23 mouse cellular contexts compared by ENCODE assay signal in genomic region chr3:60461828-60462521, GRCm38 (mm10). TPM values are rescaled to one million over a fixed set of nuclear protein-coding genes. Genes with fewer than 3 reads are reported as not detected.
DNase-seq lines count a peak whose midpoint lies in the region; ATAC-seq and TF ChIP-seq lines count a peak whose summit lies in the region.
"Had no signal": no experiment of that assay in that cellular context is flagged by ENCODE, and none has a peak within 500 bp of the region (broad histone marks: within the 10 kb centered on the region; RNA-seq: fewer than 3 reads in every experiment).

No protein-coding gene starts in this region.

- 0 out of 2 replicates have a peak, but pooled peaks have one; percentile 51 for ATAC-seq in hindbrain, embryonic 15.5 days (ENCODE audit: low FRiP score, low read depth)
- no peak for ATAC-seq in hindbrain, postnatal 0 days
- peak; percentile 86 for ATAC-seq in megakaryocyte progenitor cell, adult 5-6 weeks (replicated peaks; ENCODE audit: poor library complexity)
- ATAC-seq: activated CD4-positive, CD25-positive, alpha-beta regulatory T cell, adult 4 months; forebrain, embryonic 13.5 days; liver, embryonic 12.5 days; Patski had no signal

- no peak overlapping the region for H3K9ac ChIP-seq in hindbrain, embryonic 15.5 days
- H3K9ac ChIP-seq in hindbrain, postnatal 0 days (replicated peaks; ENCODE audit: low read length), result no peak overlapping the region
- H3K9ac ChIP-seq: forebrain, embryonic 13.5 days; heart, embryonic 13.5 days; liver, embryonic 12.5 days had no signal

- no peaks in the 10 kb centered on the region for H3K36me3 ChIP-seq in hindbrain, embryonic 15.5 days
- H3K36me3 ChIP-seq in hindbrain, postnatal 0 days (ENCODE audit: insufficient read depth, low read length), result no peaks in the 10 kb centered on the region
- H3K36me3 ChIP-seq: embryonic facial prominence, embryonic 10.5 days; heart, embryonic 13.5 days; liver, embryonic 12.5 days had no signal

- no peaks in the 10 kb centered on the region for H3K27me3 ChIP-seq in hindbrain, embryonic 15.5 days
- no peaks in the 10 kb centered on the region for H3K27me3 ChIP-seq in hindbrain, postnatal 0 days (ENCODE audit: insufficient read depth, low read length)
- H3K27me3 ChIP-seq: forebrain, embryonic 13.5 days; heart, embryonic 13.5 days; liver, embryonic 12.5 days; Patski had no signal

- WGBS in hindbrain, embryonic 15.5 days, result 70% methylated on average over 6 of the region's 6 CpGs
- WGBS in hindbrain, postnatal 0 days, result 77% methylated on average over 6 of the region's 6 CpGs

- H3K9me3 ChIP-seq in hindbrain, embryonic 15.5 days, result no peaks in the 10 kb centered on the region
- no peaks in the 10 kb centered on the region for H3K9me3 ChIP-seq in hindbrain, postnatal 0 days (ENCODE audit: low read length)
- H3K9me3 ChIP-seq: embryonic facial prominence, embryonic 10.5 days; forebrain, embryonic 13.5 days; heart, embryonic 13.5 days; liver, embryonic 12.5 days had no signal

- no peaks in the 10 kb centered on the region for H3K4me1 ChIP-seq in hindbrain, embryonic 15.5 days (replicated peaks)
- H3K4me1 ChIP-seq in hindbrain, postnatal 0 days (ENCODE audit: insufficient read depth, low read length), result no peaks in the 10 kb centered on the region
- H3K4me1 ChIP-seq: embryonic facial prominence, embryonic 10.5 days; forebrain, embryonic 13.5 days; heart, embryonic 13.5 days; liver, embryonic 12.5 days had no signal

- H3K4me3 ChIP-seq in hindbrain, embryonic 15.5 days, result no peak overlapping the region
- H3K4me3 ChIP-seq in hindbrain, postnatal 0 days (ENCODE audit: low read length), result no peak overlapping the region
- H3K4me3 ChIP-seq: embryonic facial prominence, embryonic 10.5 days; forebrain, embryonic 13.5 days; heart, embryonic 13.5 days; layer of hippocampus, adult 2 months; liver, embryonic 12.5 days had no signal

- no peak overlapping the region for H3K4me2 ChIP-seq in hindbrain, embryonic 15.5 days
- no peak overlapping the region for H3K4me2 ChIP-seq in hindbrain, postnatal 0 days (ENCODE audit: low read depth, low read length)
- H3K4me2 ChIP-seq: forebrain, embryonic 13.5 days; heart, embryonic 13.5 days; liver, embryonic 12.5 days had no signal

- no peak for TF ChIP-seq CTCF in hindbrain, postnatal 0 days (IDR thresholded peaks at IDR 0.05; ENCODE audit: low read depth)

- no peak for DNase-seq in hindbrain, postnatal 0 days (ENCODE audit: low spot score)
- peak; percentile 37 for DNase-seq in 416B (ENCODE audit: low read depth)
- DNase-seq in brain, adult 2 months (ENCODE audit: low read depth, low spot score), result peak; percentile 10
- DNase-seq in spleen, postnatal 4 days (ENCODE audit: low spot score in 2 of 2), result no peak
- DNase-seq in thymus, postnatal 14 days, result no peak
- DNase-seq: cerebellum, adult 11 months; cerebellum, postnatal 36 days; heart, adult 11 months; heart, postnatal 36 days; kidney, adult 11 months; retina, postnatal 1 day; right cerebral cortex, postnatal 4 days; thymus, postnatal 4 days had no signal

- H3K27ac ChIP-seq in hindbrain, embryonic 15.5 days (replicated peaks), result 0 out of 2 replicates have a peak overlapping the region, but pooled peaks have one; percentile 30
- H3K27ac ChIP-seq in hindbrain, postnatal 0 days, result no peak overlapping the region
- H3K27ac ChIP-seq: embryonic facial prominence, embryonic 10.5 days; forebrain, embryonic 13.5 days; heart, embryonic 13.5 days; kidney, postnatal 0 days; layer of hippocampus, adult 2 months; liver, embryonic 12.5 days had no signal

RNA-seq across cellular contexts. Expression of gene Mbnl1, which starts 10.7 kb away (rescaled TPM):
- 46.0 and 47.6 TPM in 2 replicates for polyA plus RNA-seq in hindbrain, embryonic 15.5 days (2015; fragmentation: Nextera tagmentation; extraction: Ambion mirVana)
- 71.4 and 90.8 TPM in 2 replicates for total RNA-seq in hindbrain, postnatal 0 days (2014; rRNA removed)
- polyA plus RNA-seq in hindbrain, postnatal 0 days (2015; fragmentation: Nextera tagmentation; extraction: Ambion mirVana), result 52.7 and 56.2 TPM in 2 replicates
- 542 and 611 TPM in 2 replicates for total RNA-seq in megakaryocyte progenitor cell, adult 5-6 weeks (2015)
- 545 and 581 TPM in 2 replicates for total RNA-seq in megakaryocyte progenitor cell, adult 5-6 weeks (2017)

Comparison
In these comparisons a context has a peak if more than half of its experiments do, and no peak if none do; other contexts are left out.
1. DNase-seq: peak in 416B (single experiment) and brain, adult 2 months (single experiment); none in hindbrain, postnatal 0 days (single experiment), spleen, postnatal 4 days (0 of 2) and thymus, postnatal 14 days (single experiment).